Mouse (Mus musculus) left cerebral cortex, postnatal 4 days (tissue): Measurements from ENCODE around the gene Bcas1. TPM values are rescaled to one million over a fixed set of nuclear protein-coding genes. Genes with fewer than 3 reads are reported as not detected.

Source experiments
- DNase-seq: peaks from one replicate; pipeline ENCODE4 v3.0.0-alpha.2; 2022
- intact Hi-C: fragments of 180-260 bp; cut with DNase I; formaldehyde crosslinking; loops from one replicate; pipeline ENCODE4 v1.15.1; 2025
- total RNA-seq, 2 experiments: library from RNA; stranded (reverse); gene quantifications; 2 replicates each; pipeline ENCODE4 v1.2.3; 2021

Gene Bcas1
- total RNA-seq, 2 experiments from 2014 or later: 10.9 to 13.6 TPM

- intact Hi-C loops: no loop called here
- peak; percentile 91 for DNase-seq
Observed at GRCm38 (mm10) chr2:170318713-170319532, 108.7 kb downstream of the Bcas1 start.

- intact Hi-C loops: no loop called here
Observed at GRCm38 (mm10) chr2:170316774-170317173, 110.9 kb downstream of the Bcas1 start.

GRCm38 (mm10) chr2:170316344-170316743, 111.3 kb downstream of the Bcas1 start:
- intact Hi-C loops: no loop called here
- DNase-seq: no peak

More at GRCm38 (mm10) chr2:170316774-170317173, 110.9 kb downstream of the Bcas1 start:
- no peak for DNase-seq

- no peak for DNase-seq
- intact Hi-C loops: no loop called here
Observed at GRCm38 (mm10) chr2:170310988-170311359, 116.7 kb downstream of the Bcas1 start.

- no peak for DNase-seq
- intact Hi-C loops: no loop called here
Observed at GRCm38 (mm10) chr2:170310310-170310987, 117.2 kb downstream of the Bcas1 start.

- intact Hi-C loops: no loop called here
- no peak for DNase-seq
Observed at GRCm38 (mm10) chr2:170308966-170309365, 118.7 kb downstream of the Bcas1 start.

- intact Hi-C loops: no loop called here
- DNase-seq: no peak
Observed at GRCm38 (mm10) chr2:170308033-170308820, 119.4 kb downstream of the Bcas1 start.

GRCm38 (mm10) chr2:170307589-170308021, 120.0 kb downstream of the Bcas1 start:
- intact Hi-C loops: no loop called here

GRCm38 (mm10) chr2:170306637-170307320, 120.9 kb downstream of the Bcas1 start:
- intact Hi-C loops: no loop called here
- no peak for DNase-seq

More at GRCm38 (mm10) chr2:170307589-170308021, 120.0 kb downstream of the Bcas1 start:
- no peak for DNase-seq

GRCm38 (mm10) chr2:170304766-170305165, 122.9 kb downstream of the Bcas1 start:
- DNase-seq: no peak
- intact Hi-C loops: no loop called here

- intact Hi-C loops: no loop called here
- DNase-seq: no peak
Observed at GRCm38 (mm10) chr2:170303595-170303994, 124.0 kb downstream of the Bcas1 start.

GRCm38 (mm10) chr2:170302825-170303224, 124.8 kb downstream of the Bcas1 start:
- intact Hi-C loops: no loop called here
- no peak for DNase-seq

Other genes with a start within 250 kb of the Bcas1 start
- 10 to 100 TPM; 44.1 to 53.1 TPM for gene Pfdn4, start 68.6 kb upstream of the Bcas1 start, total RNA-seq
- not detected for gene Cyp24a1, start 69.3 kb upstream of the Bcas1 start, total RNA-seq
- gene 4930470P17Rik, start 174.2 kb upstream of the Bcas1 start, total RNA-seq: not detected